Mouse (Mus musculus) midbrain, embryonic 16.5 days (tissue): ENCODE measurements at regions not wholly inside any gene's neighbourhood (a gene's known extent, or its start where the extent isn't known, plus 50 kb on each side); places are given as distances from the start of the nearest gene placed in this dataset.

Experiments used
- ATAC-seq: fragments of 200-750 bp; cut with Nextera tagmentation; 2 replicates; pipeline ENCODE4 v1.8.0; 2017; ENCODE audit warnings: moderate TSS enrichment
- H3K27ac ChIP-seq: fragments of 300-500 bp; sonication (generic); 2 replicates; pipeline ENCODE4 v1.5.1; 2014; ENCODE audit warnings: mild to moderate bottlenecking, low read length, mixed read lengths
- H3K27me3 ChIP-seq: fragments of 300-500 bp; sonication (generic); 2 replicates; pipeline ENCODE4 v1.6.1; 2014; ENCODE audit warnings: low read depth, low read length, mixed read lengths; ENCODE audit not compliant: control insufficient read depth, insufficient read depth
- H3K36me3 ChIP-seq: fragments of 300-500 bp; sonication (generic); 2 replicates; pipeline ENCODE4 v1.6.1; 2014; ENCODE audit warnings: mild to moderate bottlenecking, low read length, moderate library complexity, mixed read lengths; ENCODE audit not compliant: control insufficient read depth, insufficient read depth
- H3K4me1 ChIP-seq: fragments of 300-500 bp; sonication (generic); 2 replicates; pipeline ENCODE4 v1.6.1; 2014; ENCODE audit warnings: mild to moderate bottlenecking, low read length, mixed read lengths; ENCODE audit not compliant: control insufficient read depth, insufficient read depth
- H3K4me2 ChIP-seq: fragments of 300-500 bp; sonication (generic); 2 replicates; pipeline ENCODE4 v1.6.1; 2014; ENCODE audit warnings: mild to moderate bottlenecking, low read length, mixed read lengths
- H3K4me3 ChIP-seq: fragments of 300-500 bp; sonication (generic); 2 replicates; pipeline ENCODE4 v1.5.1; 2014; ENCODE audit warnings: low read depth, mild to moderate bottlenecking, low read length, moderate library complexity, mixed read lengths
- H3K9ac ChIP-seq: fragments of 300-500 bp; sonication (generic); 2 replicates; pipeline ENCODE4 v1.6.1; 2014; ENCODE audit warnings: low read depth, low read length, mixed read lengths
- H3K9me3 ChIP-seq: fragments of 300-500 bp; sonication (generic); replicated peaks from 2 replicates; pipeline ENCODE4 v1.6.1; 2014; ENCODE audit warnings: mild to moderate bottlenecking, low read length, mixed read lengths; ENCODE audit not compliant: control insufficient read depth, poor library complexity, severe bottlenecking
- WGBS: fragments of 180-500 bp; shearing (Covaris S2); extraction: QIAGEN DNeasy Blood & Tissue Kit; methylation state at CpG from one replicate; pipeline ENCODE4 v1.1.7; 2014; 5-methylcytosine and 5-hydroxymethylcytosine counted together

DNA sequence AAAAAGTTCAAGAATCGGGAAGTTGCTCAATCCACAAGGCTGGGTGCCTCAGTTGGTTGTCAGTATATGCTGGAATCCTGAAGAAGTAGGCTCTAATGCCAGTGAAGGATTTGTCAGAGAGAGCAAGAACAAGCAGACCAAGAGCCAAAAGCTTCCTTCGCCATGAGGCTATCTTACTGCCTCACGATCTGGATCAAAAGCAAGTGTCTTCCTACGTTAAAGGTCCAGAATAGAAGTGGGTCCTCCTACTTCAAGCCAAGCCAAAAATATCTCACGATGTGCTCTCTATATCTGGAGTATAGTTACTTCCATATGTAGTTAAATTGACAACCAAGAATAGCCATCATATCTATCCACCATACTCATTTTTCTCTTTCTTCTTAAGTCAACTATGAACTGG lies 102.5 kb upstream of the 4930578C19Rik start:
- no peak overlapping the region for H3K4me3 ChIP-seq
- ATAC-seq, result no peak
- no peaks in the 10 kb centered on the region for H3K36me3 ChIP-seq
- H3K9me3 ChIP-seq, result no peaks in the 10 kb centered on the region
- WGBS, result 90% methylated on average over 5 of the region's 5 CpGs
- no peaks in the 10 kb centered on the region for H3K27me3 ChIP-seq
- no peak overlapping the region for H3K9ac ChIP-seq
- H3K4me1 ChIP-seq, result no peaks in the 10 kb centered on the region
- H3K27ac ChIP-seq, result no peak overlapping the region
- no peak overlapping the region for H3K4me2 ChIP-seq

DNA sequence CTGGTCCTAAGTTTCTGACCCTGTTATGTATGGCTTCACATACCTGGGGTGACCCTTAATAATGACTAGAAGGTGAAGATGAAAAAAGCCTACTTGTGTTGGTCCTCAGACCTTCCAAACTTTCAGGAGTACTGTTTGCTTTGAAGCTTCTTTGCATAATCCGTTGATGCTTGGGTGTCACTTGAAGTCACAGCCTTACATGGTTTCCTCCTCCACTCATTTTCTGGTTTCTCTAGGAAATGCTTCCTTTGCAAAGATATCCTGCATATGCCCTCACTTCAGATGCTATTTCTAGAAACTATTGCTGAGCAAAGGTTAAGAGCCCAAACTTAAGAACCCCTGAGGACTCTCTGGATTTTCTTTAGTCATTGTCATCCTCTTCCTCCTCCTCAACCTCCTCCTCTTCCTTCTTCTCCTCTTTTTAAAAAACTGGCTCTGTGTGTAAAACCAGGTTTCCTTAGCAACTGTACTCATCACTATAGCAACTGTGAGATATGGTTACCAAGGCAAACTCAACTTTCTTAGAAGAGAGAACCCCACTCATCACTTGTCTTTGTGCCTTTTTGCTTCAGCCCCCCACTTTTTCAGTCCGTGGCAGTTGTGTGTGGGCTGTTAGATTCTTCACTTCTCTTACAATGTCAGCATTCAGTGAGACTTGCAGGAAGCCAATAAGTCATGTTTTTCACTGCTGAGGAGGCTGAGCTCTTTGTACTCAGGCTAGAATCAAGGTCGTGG lies 59.2 kb upstream of the 4930578C19Rik start:
- ATAC-seq, result 0 out of 2 replicates have a peak, but pooled peaks have one; percentile 36
- no peak overlapping the region for H3K4me3 ChIP-seq
- WGBS, result 74% methylated on average over 3 of the region's 3 CpGs
- H3K9ac ChIP-seq, result no peak overlapping the region
- no peaks in the 10 kb centered on the region for H3K4me1 ChIP-seq
- H3K4me2 ChIP-seq, result no peak overlapping the region
- H3K27me3 ChIP-seq, result no peaks in the 10 kb centered on the region
- no peaks in the 10 kb centered on the region for H3K9me3 ChIP-seq
- no peak overlapping the region for H3K27ac ChIP-seq
- H3K36me3 ChIP-seq, result no peaks in the 10 kb centered on the region
